Mouse (Mus musculus) cortical plate, adult 2 months (tissue): ENCODE data around the gene Aqp12. TPM values are rescaled to one million over a fixed set of nuclear protein-coding genes. Genes with fewer than 3 reads are reported as not detected.
"Not testable (repeated sequence)": the region's sequence is repeated elsewhere in the genome, so short reads cannot be mapped to it uniquely, and the experiment has no call there.

Experiments used
- H3K27ac ChIP-seq: fragments of 200-500 bp; 2 replicates; pipeline ENCODE4 v1.5.1; 2012; ENCODE audit warnings: low read length, control low read depth, inconsistent platforms; ENCODE audit not compliant: insufficient read depth
- H3K4me1 ChIP-seq: fragments of 200-500 bp; 2 replicates; pipeline ENCODE4 v1.6.1; 2011; ENCODE audit warnings: low read length; ENCODE audit not compliant: control insufficient read depth, insufficient read depth
- H3K4me3 ChIP-seq: fragments of 200-500 bp; 2 replicates; pipeline ENCODE4 v1.5.1; 2011; ENCODE audit warnings: mild to moderate bottlenecking, low read length, control low read depth; ENCODE audit not compliant: insufficient read depth
- CTCF ChIP-seq: fragments of 200-500 bp; IDR thresholded peaks from 2 replicates; pipeline ENCODE4 v1.5.1; 2011; ENCODE audit warnings: mild to moderate bottlenecking, control low read depth, low read length; ENCODE audit not compliant: insufficient read depth; ENCODE audit errors: extremely low read depth
- POLR2A ChIP-seq: fragments of 200-500 bp; IDR thresholded peaks from 2 replicates; pipeline ENCODE4 v1.6.1; 2011; ENCODE audit warnings: mild to moderate bottlenecking, low read length, control low read depth; ENCODE audit not compliant: insufficient read depth; ENCODE audit errors: extremely low read depth
- polyA plus RNA-seq: library from polyadenylated mRNA; depleted of rRNA; stranded (reverse); fragments of >200 nt; gene quantifications from 2 replicates; pipeline ENCODE4 v1.2.3, GENCODE M21; 2012; rRNA removed

Aqp12 gene
- polyA plus RNA-seq: not detected in 2 replicates

DNA sequence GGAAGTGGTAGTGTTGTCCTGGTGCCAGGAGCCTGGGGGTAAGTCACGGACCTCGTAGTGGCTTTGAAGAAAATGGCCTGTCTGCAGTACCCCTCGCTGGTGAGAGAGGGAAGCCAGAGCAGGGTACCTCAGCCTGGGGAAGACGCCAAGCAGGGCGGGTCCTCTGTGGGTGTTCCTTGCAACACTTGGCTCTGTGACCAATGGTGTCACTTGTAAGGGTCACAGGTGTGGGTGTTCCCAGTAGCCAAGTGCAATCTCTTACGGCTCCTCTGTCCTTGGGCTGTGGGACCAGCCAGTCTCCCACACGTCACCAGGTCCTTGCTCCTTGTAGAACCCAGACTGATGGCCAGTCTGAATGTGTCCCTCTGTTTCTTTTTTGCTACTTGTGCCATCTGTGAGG, at the start of gene Aqp12:
Gene Aqp12 (plus strand): TSS at position 274 of the 400 bp plus-strand sequence.
- no peak for TF ChIP-seq POLR2A
- TF ChIP-seq CTCF: no peak
- no peaks in the 10 kb centered on the region for H3K4me1 ChIP-seq
- H3K4me3 ChIP-seq: no peak within 1 kb of the TSS
- no peak within 1 kb of the TSS for H3K27ac ChIP-seq

GRCm38 (mm10) chr1:92956571-92957335, 49.4 kb upstream of the Aqp12 start:
- peak; percentile 23; the same call in 1 of the 2 replicates for TF ChIP-seq CTCF
- not testable (repeated sequence) for H3K27ac ChIP-seq, H3K4me3 ChIP-seq, H3K4me1 ChIP-seq

- Histone ChIP-seq H3K27ac (no peak overlapping the region), H3K4me1 (no peaks in the 10 kb centered on the region), H3K4me3 (no peak overlapping the region)
- TF ChIP-seq CTCF: no peak
- TF ChIP-seq POLR2A: no peak
These were observed 47.1 kb upstream of the Aqp12 start for GRCm38 (mm10) chr1:92958999-92959398.

DNA sequence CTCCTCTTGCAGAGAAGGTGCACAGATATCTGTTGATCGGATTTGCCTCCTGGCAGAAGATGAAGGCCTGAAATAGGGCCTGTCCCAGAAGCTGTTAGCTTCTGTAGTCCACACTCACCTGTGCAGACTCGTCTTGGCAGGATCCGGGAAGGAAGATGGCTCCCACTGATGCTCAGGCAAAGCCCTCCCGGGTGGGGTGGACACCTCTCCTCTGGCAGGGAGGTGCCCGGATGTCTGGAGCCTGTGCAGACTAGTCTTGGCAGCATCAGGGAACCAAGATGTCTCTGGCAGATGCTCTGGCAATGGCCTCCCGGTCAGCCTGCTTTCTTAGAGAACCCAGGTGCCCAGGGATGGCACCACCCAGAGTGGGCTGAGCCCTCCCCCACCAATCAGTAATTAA, 35.3 kb upstream of the Aqp12 start:
- H3K4me3 ChIP-seq, H3K27ac ChIP-seq, H3K4me1 ChIP-seq: not testable (repeated sequence)

DNA sequence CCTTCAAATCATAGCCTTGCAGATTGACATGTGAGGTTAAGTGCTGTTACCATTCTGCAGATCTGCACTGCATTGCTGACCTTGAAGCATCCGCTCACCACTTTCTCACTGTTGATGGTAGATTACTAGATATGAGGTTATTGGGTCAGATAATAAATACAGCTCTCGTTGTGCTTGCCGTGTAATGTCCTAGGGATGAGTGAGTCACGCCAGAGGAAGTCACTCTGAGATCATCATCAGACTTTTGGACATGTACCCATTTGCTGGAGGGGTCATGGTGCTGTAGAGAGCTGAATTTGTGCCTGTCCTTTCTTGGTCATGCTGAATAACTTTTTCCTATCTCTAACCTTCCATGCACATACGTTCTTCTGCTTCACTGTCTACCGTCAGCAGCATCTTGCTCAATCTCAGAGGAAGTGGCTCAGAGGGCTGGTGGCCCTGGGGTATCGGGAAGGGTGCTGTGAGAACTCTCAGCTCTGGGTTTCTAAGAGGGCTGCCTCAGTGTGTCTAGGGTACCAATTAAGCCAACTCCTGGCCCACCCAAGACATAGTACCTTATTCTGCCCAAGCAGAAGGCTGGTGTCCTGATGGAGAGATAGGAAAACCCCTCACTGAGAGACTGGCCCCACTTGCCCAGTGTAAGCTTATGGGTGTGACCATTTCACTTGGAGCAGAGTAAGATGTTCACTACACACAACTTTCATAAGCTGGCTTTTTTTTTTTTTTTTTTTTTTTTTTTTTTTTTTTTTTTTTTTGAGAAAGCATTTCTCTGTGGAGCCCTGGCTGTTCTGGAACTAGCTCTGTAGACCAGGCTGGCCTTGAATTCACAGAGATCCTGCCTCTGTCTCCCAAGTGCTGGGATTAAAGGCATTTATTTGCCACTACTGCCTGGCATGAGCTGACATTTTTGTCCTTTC, 34.0 kb upstream of the Aqp12 start:
- Histone ChIP-seq H3K27ac (no peak overlapping the region), H3K4me1 (no peaks in the 10 kb centered on the region), H3K4me3 (no peak overlapping the region)
- TF ChIP-seq POLR2A (no peak), CTCF (no peak)

DNA sequence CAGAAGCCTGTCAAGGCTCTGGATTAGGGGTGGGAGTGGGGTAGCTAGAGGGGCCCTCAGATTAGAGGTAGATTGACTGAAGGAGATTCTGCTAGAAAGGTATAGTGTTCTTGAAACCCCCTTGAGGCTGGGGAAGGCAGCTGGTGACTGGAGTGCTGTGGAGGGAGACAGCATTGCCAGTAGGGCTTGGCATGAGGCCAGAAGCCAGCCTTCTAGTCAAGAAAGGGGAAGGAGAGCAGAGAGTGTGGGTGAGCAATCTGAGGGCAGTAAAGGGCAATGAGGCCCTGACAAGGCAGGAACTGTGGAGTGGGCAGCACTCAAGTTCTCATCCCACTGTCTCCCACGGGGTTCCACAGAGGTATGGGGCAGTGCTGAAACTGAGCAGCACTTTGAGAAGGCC, 33.3 kb upstream of the Aqp12 start:
- Histone ChIP-seq H3K4me3 (no peak overlapping the region), H3K4me1 (no peaks in the 10 kb centered on the region), H3K27ac (no peak overlapping the region)
- TF ChIP-seq POLR2A (no peak), CTCF (no peak)

- no peak for TF ChIP-seq CTCF
- TF ChIP-seq POLR2A: no peak
- Histone ChIP-seq H3K27ac (no peak overlapping the region), H3K4me3 (no peak overlapping the region), H3K4me1 (no peaks in the 10 kb centered on the region)
These were observed 30.0 kb upstream of the Aqp12 start for GRCm38 (mm10) chr1:92976141-92976566.

DNA sequence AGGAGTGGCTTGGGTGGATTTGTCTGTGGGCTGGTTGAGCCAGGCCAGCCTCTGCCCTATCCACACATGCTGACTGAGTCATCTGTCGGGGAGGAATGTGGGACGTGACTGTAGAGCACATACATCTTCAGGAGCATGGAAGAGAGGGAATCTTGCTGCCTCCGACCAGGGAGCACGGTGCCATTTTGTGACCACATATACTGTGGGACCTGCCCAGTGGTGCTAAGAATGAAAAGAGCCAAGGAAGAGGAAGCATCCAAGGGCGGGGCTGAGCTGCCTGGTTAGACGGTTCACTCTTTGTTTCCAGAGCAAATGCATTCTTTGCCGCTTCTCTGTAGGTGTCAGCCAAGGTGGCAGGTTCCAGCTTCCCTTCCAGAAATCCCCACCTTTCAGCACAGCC, 27.5 kb upstream of the Aqp12 start:
- TF ChIP-seq CTCF (no peak), POLR2A (no peak)

GRCm38 (mm10) chr1:92979073-92979602, 27.0 kb upstream of the Aqp12 start:
- no peaks in the 10 kb centered on the region for H3K4me1 ChIP-seq
- TF ChIP-seq CTCF: no peak
- TF ChIP-seq POLR2A: no peak
- H3K27ac ChIP-seq: no peak overlapping the region
- H3K4me3 ChIP-seq: no peak overlapping the region

More for the DNA sequence above, 27.5 kb upstream of the Aqp12 start:
- no peak overlapping the region for H3K4me3 ChIP-seq
- H3K27ac ChIP-seq: no peak overlapping the region
- H3K4me1 ChIP-seq: no peaks in the 10 kb centered on the region
